Mouse (Mus musculus) liver, embryonic 14.5 days (tissue): Measurements from ENCODE around the gene Zfp609. TPM values are rescaled to one million over a fixed set of nuclear protein-coding genes. Genes with fewer than 3 reads are reported as not detected.

Source experiments
- ATAC-seq: fragments of 200-750 bp; cut with Nextera tagmentation; 2 replicates; pipeline ENCODE4 v1.8.0; 2017; ENCODE audit warnings: moderate number of reproducible peaks, mild to moderate bottlenecking, moderate library complexity; ENCODE audit not compliant: insufficient read depth
- DNase-seq, 3 experiments: peaks; one replicate each; pipeline ENCODE4 v3.0.0-alpha.2; 2012 to 2013; ENCODE audit warnings: low read depth in 3 of 3, low spot score in 3 of 3
- H3K27ac ChIP-seq: fragments of 300-500 bp; sonication (generic); 2 replicates; pipeline ENCODE4 v1.5.1; 2014; ENCODE audit warnings: moderate library complexity, mild to moderate bottlenecking, control low read depth, inconsistent platforms
- H3K27me3 ChIP-seq: fragments of 300-500 bp; sonication (generic); 2 replicates; pipeline ENCODE4 v1.6.1; 2014; ENCODE audit warnings: mild to moderate bottlenecking, low read length, moderate library complexity; ENCODE audit not compliant: control insufficient read depth, insufficient read depth
- H3K36me3 ChIP-seq: fragments of 300-500 bp; sonication (generic); replicated peaks from 2 replicates; pipeline ENCODE4 v1.6.1; 2014; ENCODE audit warnings: low read depth; ENCODE audit not compliant: control insufficient read depth, insufficient read depth
- H3K4me1 ChIP-seq, 2 experiments: fragments of 200-500 bp in 1 of 2; fragments of 300-500 bp in 1 of 2; sonication (generic) in 1 of 2; replicated peaks; 2 replicates each; pipeline ENCODE4 v1.6.1; 2012 to 2014; ENCODE audit warnings: antibody characterized with exemption in 1 of 2, inconsistent platforms in 1 of 2, low read length in 1 of 2; ENCODE audit not compliant: control insufficient read depth in 2 of 2, insufficient read depth in 2 of 2
- H3K4me2 ChIP-seq: fragments of 300-500 bp; sonication (generic); 2 replicates; pipeline ENCODE4 v1.6.1; 2014; ENCODE audit warnings: low read depth, mild to moderate bottlenecking, control low read depth, moderate library complexity
- H3K4me3 ChIP-seq, 2 experiments: fragments of 200-500 bp in 1 of 2; fragments of 300-500 bp in 1 of 2; sonication (generic) in 1 of 2; 2 replicates each; pipeline ENCODE4 v1.5.1; 2012 to 2014; ENCODE audit warnings: low read depth in 2 of 2, low read length in 2 of 2, mild to moderate bottlenecking in 2 of 2, control low read depth in 1 of 2, inconsistent platforms in 1 of 2, moderate library complexity in 1 of 2; ENCODE audit not compliant: insufficient read depth in 1 of 2
- H3K9ac ChIP-seq: fragments of 300-500 bp; sonication (generic); replicated peaks from 2 replicates; pipeline ENCODE4 v1.6.1; 2014; ENCODE audit warnings: mild to moderate bottlenecking, control low read depth, moderate library complexity
- H3K9me3 ChIP-seq: fragments of 300-500 bp; sonication (generic); 2 replicates; pipeline ENCODE4 v1.6.1; 2016; ENCODE audit warnings: low read length, mixed read lengths; ENCODE audit not compliant: control insufficient read depth
- CTCF ChIP-seq: IDR thresholded peaks from 2 replicates; pipeline ENCODE4 v1.5.1; 2016; ENCODE audit warnings: antibody characterized with exemption, low read depth, control low read depth
- EP300 ChIP-seq: IDR thresholded peaks from 2 replicates; pipeline ENCODE4 v1.6.1; 2016; ENCODE audit warnings: antibody characterized with exemption, low read depth
- WGBS: fragments of 180-500 bp; shearing (Covaris S2); extraction: QIAGEN DNeasy Blood & Tissue Kit; methylation state at CpG from one replicate; pipeline ENCODE4 v1.1.7; 2014; ENCODE audit not compliant: insufficient replicate concordance; 5-methylcytosine and 5-hydroxymethylcytosine counted together
- polyA plus RNA-seq, 2 experiments: library from polyadenylated mRNA; depleted of rRNA in 1 of 2; stranded (reverse) in 1 of 2; unstranded in 1 of 2; fragments of >200 nt; fragmentation: Nextera tagmentation in 1 of 2; extraction: Ambion mirVana in 1 of 2; gene quantifications; 2 replicates each; pipeline versions ENCODE4 v1.2.1 to v1.2.3; 2012 to 2014

Gene Zfp609
- polyA plus RNA-seq, 2 experiments: 1.1 to 2.7 TPM

- Histone ChIP-seq H3K4me3 (no peak overlapping the region), H3K9me3 (no peaks in the 10 kb centered on the region), H3K27me3 (no peaks in the 10 kb centered on the region), H3K9ac (no peak overlapping the region), H3K36me3 (no peaks in the 10 kb centered on the region), H3K4me1 (peaks cover 0 to 2% of the 10 kb centered on the region in 2 experiments; a peak in 1 of 4 replicates), H3K4me2 (no peak overlapping the region), H3K27ac (no peak overlapping the region)
- no peak for TF ChIP-seq CTCF
- no peak for TF ChIP-seq EP300
- 64% methylated on average over 8 of the region's 8 CpGs for WGBS
- ATAC-seq (no peak), DNase-seq (no peak)
These were observed 67.4 kb downstream of the Zfp609 start for GRCm38 (mm10) chr9:65759992-65760391.

DNA sequence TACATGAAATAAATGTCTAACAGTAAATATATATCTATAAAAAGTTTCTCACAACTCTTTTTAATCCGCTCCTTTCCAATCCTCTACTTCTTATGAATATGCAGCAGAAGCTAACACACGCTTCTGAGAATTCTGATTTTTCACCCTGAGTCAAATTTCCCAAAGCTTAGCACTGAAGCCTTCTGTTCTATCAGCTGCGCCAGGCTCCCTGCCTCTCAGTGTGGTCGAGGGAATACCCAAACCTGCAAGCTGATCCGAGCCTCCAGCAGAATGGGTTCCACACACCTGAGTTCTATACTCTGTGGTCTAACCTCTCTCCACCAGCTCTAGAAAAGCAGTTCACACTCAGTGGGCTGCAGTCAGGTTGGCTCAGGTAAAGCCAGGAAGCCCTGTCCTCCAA is 68.1 kb downstream of the Zfp609 start:
- no peaks in the 10 kb centered on the region for H3K36me3 ChIP-seq
- no peak overlapping the region for H3K9ac ChIP-seq
- H3K4me3 ChIP-seq: no peak overlapping the region
- 71% methylated on average over 5 of the region's 5 CpGs for WGBS
- H3K27ac ChIP-seq: no peak overlapping the region
- no peak overlapping the region for H3K4me2 ChIP-seq
- no peaks in the 10 kb centered on the region for H3K27me3 ChIP-seq
- no peak for ATAC-seq
- TF ChIP-seq CTCF (no peak), EP300 (no peak)
- H3K4me1 ChIP-seq: peaks cover 0 to 2% of the 10 kb centered on the region in 2 experiments; a peak in 1 of 4 replicates
- DNase-seq: no peak
- H3K9me3 ChIP-seq: no peaks in the 10 kb centered on the region

GRCm38 (mm10) chr9:65757826-65758225 is 69.5 kb downstream of the Zfp609 start:
- Histone ChIP-seq H3K4me1 (peaks cover 0 to 2% of the 10 kb centered on the region in 2 experiments; a peak in 1 of 4 replicates), H3K36me3 (no peaks in the 10 kb centered on the region), H3K27ac (no peak overlapping the region), H3K4me3 (no peak overlapping the region), H3K27me3 (no peaks in the 10 kb centered on the region), H3K9me3 (no peaks in the 10 kb centered on the region), H3K4me2 (no peak overlapping the region), H3K9ac (no peak overlapping the region)
- DNase-seq (no peak), ATAC-seq (no peak)
- 35% methylated on average over 3 of the region's 3 CpGs for WGBS
- no peak for TF ChIP-seq EP300
- no peak for TF ChIP-seq CTCF

DNA sequence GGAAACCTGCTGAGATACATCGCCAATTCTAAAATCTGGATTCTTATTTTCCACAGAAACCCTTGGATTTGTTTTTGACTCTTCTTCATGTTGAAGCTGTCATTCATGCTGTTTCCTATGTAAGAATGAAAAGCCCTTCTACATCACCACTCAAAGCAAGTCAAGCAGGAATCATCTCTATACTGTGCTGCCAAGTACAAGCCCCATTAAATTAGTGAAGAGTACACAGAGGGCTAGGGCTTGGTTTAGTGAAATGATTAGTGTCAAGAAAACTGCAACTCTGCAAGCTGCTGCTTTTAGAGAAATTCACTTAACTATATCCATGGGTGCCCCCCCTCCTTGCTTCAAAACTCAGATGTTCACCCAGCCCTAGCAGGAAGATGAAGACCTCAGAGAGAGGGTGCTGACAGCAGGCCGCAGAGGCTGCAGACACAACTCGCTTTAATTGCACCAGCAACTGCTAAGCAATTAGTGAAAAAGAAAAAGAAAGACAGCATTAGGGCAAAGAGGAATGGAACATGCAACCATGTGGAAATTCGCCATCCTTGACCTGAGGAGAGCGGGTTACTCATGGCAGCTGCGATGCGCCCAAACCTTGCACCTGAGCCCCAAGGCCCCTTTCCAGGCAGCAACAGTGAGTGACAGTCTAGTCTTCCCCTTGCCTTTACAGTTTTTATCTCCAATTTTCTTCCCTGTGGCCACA is 71.5 kb downstream of the Zfp609 start:
- Histone ChIP-seq H3K4me3 (no peak overlapping the region), H3K4me2 (no peak overlapping the region), H3K36me3 (no peaks in the 10 kb centered on the region), H3K9me3 (no peaks in the 10 kb centered on the region), H3K4me1 (peaks cover 0 to 2% of the 10 kb centered on the region in 2 experiments; a peak in 1 of 4 replicates), H3K27ac (no peak overlapping the region), H3K9ac (no peak overlapping the region), H3K27me3 (no peaks in the 10 kb centered on the region)
- no peak for TF ChIP-seq CTCF
- TF ChIP-seq EP300: no peak
- no peak for DNase-seq
- WGBS: 79% methylated on average over 7 of the region's 7 CpGs
- no peak for ATAC-seq

GRCm38 (mm10) chr9:65755164-65755563 is 72.2 kb downstream of the Zfp609 start:
- Histone ChIP-seq H3K4me2 (no peak overlapping the region), H3K4me3 (no peak overlapping the region), H3K27me3 (no peaks in the 10 kb centered on the region), H3K9me3 (no peaks in the 10 kb centered on the region), H3K4me1 (peaks cover 0 to 2% of the 10 kb centered on the region in 2 experiments; a peak in 1 of 4 replicates), H3K27ac (no peak overlapping the region), H3K36me3 (no peaks in the 10 kb centered on the region), H3K9ac (no peak overlapping the region)
- no peak for ATAC-seq
- DNase-seq: no peak
- no peak for TF ChIP-seq EP300
- TF ChIP-seq CTCF: no peak
- 73% methylated on average over 1 of the region's 1 CpGs for WGBS
